Mouse (Mus musculus): ENCODE results near the gene Scly. TPM values are rescaled to one million over a fixed set of nuclear protein-coding genes. Genes with fewer than 3 reads are reported as not detected.

Scly gene
- polyA plus RNA-seq, 1 experiment from 2014 or later = 18.6 TPM

- H3K27me3 ChIP-seq (replicated peaks) = no peaks in the 10 kb centered on the region
- H3K9ac ChIP-seq = no peak overlapping the region
- no peak overlapping the region for H3K4me3 ChIP-seq (replicated peaks)
- peak overlapping the region; percentile 73 for H3K27ac ChIP-seq
- H3K36me3 ChIP-seq = peaks cover 33% of the 10 kb centered on the region
- H3K4me1 ChIP-seq (replicated peaks) = peaks cover 20% of the 10 kb centered on the region
- no peaks in the 10 kb centered on the region for H3K9me3 ChIP-seq
- WGBS = 81% methylated on average over 23 of the region's 23 CpGs
- ATAC-seq = no peak
- H3K4me2 ChIP-seq (replicated peaks) = peak overlapping the region; percentile 15
Observed at GRCm38 (mm10) chr1:91370055-91370454, 71.9 kb downstream of the Scly start.

Other genes starting within 250 kb of the Scly start
- 0.67 and 0.68 TPM in 2 replicates for gene Rbm44, start 153.2 kb upstream of the Scly start, polyA plus RNA-seq (2015; fragmentation: Nextera tagmentation; extraction: Ambion mirVana)
- gene Ramp1, start 118.5 kb upstream of the Scly start, polyA plus RNA-seq (2015; fragmentation: Nextera tagmentation; extraction: Ambion mirVana) = 7.9 and 9.4 TPM in 2 replicates
- gene Ube2f, start 48.0 kb upstream of the Scly start, polyA plus RNA-seq (2015; fragmentation: Nextera tagmentation; extraction: Ambion mirVana) = 65.1 and 66.7 TPM in 2 replicates
- 0.04 TPM in 2 replicates for gene Espnl, start 23.7 kb downstream of the Scly start, polyA plus RNA-seq (2015; fragmentation: Nextera tagmentation; extraction: Ambion mirVana)
- gene Klhl30, start 52.7 kb downstream of the Scly start, polyA plus RNA-seq (2015; fragmentation: Nextera tagmentation; extraction: Ambion mirVana) = 0.44 and 0.53 TPM in 2 replicates
- gene Erfe, start 68.1 kb downstream of the Scly start, polyA plus RNA-seq (2015; fragmentation: Nextera tagmentation; extraction: Ambion mirVana) = 9.5 and 10.0 TPM in 2 replicates
- gene Ilkap, start 100.5 kb downstream of the Scly start, polyA plus RNA-seq (2015; fragmentation: Nextera tagmentation; extraction: Ambion mirVana) = 119 and 128 TPM in 2 replicates
- gene Hes6, start 115.7 kb downstream of the Scly start, polyA plus RNA-seq (2015; fragmentation: Nextera tagmentation; extraction: Ambion mirVana) = 94.0 and 103 TPM in 2 replicates
- gene Per2, start 161.0 kb downstream of the Scly start, polyA plus RNA-seq (2015; fragmentation: Nextera tagmentation; extraction: Ambion mirVana) = 7.8 and 7.9 TPM in 2 replicates
- gene Traf3ip1, start 196.3 kb downstream of the Scly start, polyA plus RNA-seq (2015; fragmentation: Nextera tagmentation; extraction: Ambion mirVana) = 7.2 and 8.1 TPM in 2 replicates
- gene Asb1, start 242.2 kb downstream of the Scly start, polyA plus RNA-seq (2015; fragmentation: Nextera tagmentation; extraction: Ambion mirVana) = 3.8 and 4.1 TPM in 2 replicates

Data from intestine, embryonic 15.5 days (tissue).